ENCODE assay signal across 11 mouse cellular contexts in genomic region chr5:129256136-129256535, GRCm38 (mm10).
DNase-seq lines count a peak whose midpoint lies in the region; ATAC-seq lines count a peak whose summit lies in the region.
"Had no signal": no experiment of that assay in that cellular context is flagged by ENCODE, and none has a peak within 500 bp of the region (broad histone marks: within the 10 kb centered on the region; RNA-seq: fewer than 3 reads in every experiment).

No protein-coding gene starts in this region.

- DNase-seq in frontal cortex, postnatal 10 days (ENCODE audit: low spot score in 2 of 2): no peak
- DNase-seq in kidney, postnatal 10 days: peak; percentile 29
- no peak for DNase-seq in kidney, postnatal 4 days
- DNase-seq in neural tube, embryonic 10.5 days (ENCODE audit: extremely low spot score, low spot score): no peak
- no peak for DNase-seq in limb, embryonic 10.5 days (ENCODE audit: low spot score)
- DNase-seq: lung, embryonic 14.5 days had no signal

- 67% methylated on average over 9 of the region's 9 CpGs for WGBS in neural tube, embryonic 13.5 days
- 59% methylated on average over 9 of the region's 9 CpGs for WGBS in neural tube, embryonic 15.5 days
- 71% methylated on average over 9 of the region's 9 CpGs for WGBS in limb, embryonic 10.5 days

- H3K9me3 ChIP-seq in neural tube, embryonic 13.5 days: no peaks in the 10 kb centered on the region
- H3K9me3 ChIP-seq in neural tube, embryonic 15.5 days (replicated peaks): no peaks in the 10 kb centered on the region
- H3K9me3 ChIP-seq in limb, embryonic 10.5 days (replicated peaks): no peaks in the 10 kb centered on the region; the same call in 1 of the 2 replicates
- H3K9me3 ChIP-seq: intestine, embryonic 15.5 days had no signal

- no peaks in the 10 kb centered on the region for H3K27me3 ChIP-seq in neural tube, embryonic 13.5 days
- no peaks in the 10 kb centered on the region for H3K27me3 ChIP-seq in neural tube, embryonic 15.5 days (replicated peaks)
- H3K27me3 ChIP-seq in limb, embryonic 10.5 days (ENCODE audit: low read depth, poor library complexity, severe bottlenecking): no peaks in the 10 kb centered on the region
- H3K27me3 ChIP-seq: intestine, embryonic 15.5 days had no signal

- H3K4me3 ChIP-seq in neural tube, embryonic 13.5 days: no peak overlapping the region
- no peak overlapping the region for H3K4me3 ChIP-seq in neural tube, embryonic 15.5 days (replicated peaks)
- H3K4me3 ChIP-seq in limb, embryonic 10.5 days: no peak overlapping the region
- H3K4me3 ChIP-seq: intestine, embryonic 15.5 days had no signal

- peaks cover 17% of the 10 kb centered on the region; the same call in 1 of the 2 replicates for H3K4me1 ChIP-seq in neural tube, embryonic 13.5 days (replicated peaks)
- peaks cover 5% of the 10 kb centered on the region; the same call in 1 of the 2 replicates for H3K4me1 ChIP-seq in neural tube, embryonic 15.5 days
- peaks cover 27% of the 10 kb centered on the region for H3K4me1 ChIP-seq in limb, embryonic 10.5 days
- H3K4me1 ChIP-seq: intestine, embryonic 15.5 days had no signal

- no peak overlapping the region; the same call in 1 of the 2 replicates for H3K27ac ChIP-seq in neural tube, embryonic 13.5 days (replicated peaks)
- H3K27ac ChIP-seq in neural tube, embryonic 15.5 days (replicated peaks): no peak overlapping the region
- H3K27ac ChIP-seq in limb, embryonic 10.5 days: no peak overlapping the region
- H3K27ac ChIP-seq: intestine, embryonic 15.5 days had no signal

- H3K36me3 ChIP-seq in neural tube, embryonic 13.5 days: no peaks in the 10 kb centered on the region
- H3K36me3 ChIP-seq in neural tube, embryonic 15.5 days: no peaks in the 10 kb centered on the region
- H3K36me3 ChIP-seq in limb, embryonic 10.5 days: no peaks in the 10 kb centered on the region
- H3K36me3 ChIP-seq: intestine, embryonic 15.5 days had no signal

- no peak overlapping the region for H3K4me2 ChIP-seq in neural tube, embryonic 13.5 days
- no peak overlapping the region for H3K4me2 ChIP-seq in neural tube, embryonic 15.5 days
- H3K4me2 ChIP-seq: heart, embryonic 11.5 days; intestine, embryonic 15.5 days; lung, embryonic 14.5 days had no signal

- no peak overlapping the region for H3K9ac ChIP-seq in neural tube, embryonic 13.5 days
- no peak overlapping the region for H3K9ac ChIP-seq in neural tube, embryonic 15.5 days (replicated peaks)
- H3K9ac ChIP-seq: intestine, embryonic 15.5 days; lung, embryonic 14.5 days had no signal

- peak; percentile 76; the same call in 1 of the 2 replicates for ATAC-seq in frontal cortex, adult (ENCODE audit: low TSS enrichment)
- ATAC-seq in neural tube, embryonic 13.5 days (ENCODE audit: low read depth): peak; percentile 27; the same call in 1 of the 2 replicates
- ATAC-seq in neural tube, embryonic 15.5 days (ENCODE audit: low FRiP score): peak; percentile 38; the same call in 1 of the 2 replicates
- ATAC-seq: intestine, embryonic 15.5 days had no signal
